In genomic region chr9:121059286-121059685, GRCm38 (mm10) we compare ENCODE assay signal across 9 mouse cellular contexts.
DNase-seq lines count a peak whose midpoint lies in the region; ATAC-seq lines count a peak whose summit lies in the region.
"Had no signal": no experiment of that assay in that cellular context is flagged by ENCODE, and none has a peak within 500 bp of the region (broad histone marks: within the 10 kb centered on the region; RNA-seq: fewer than 3 reads in every experiment).

No protein-coding gene starts in this region.

- H3K27ac ChIP-seq in liver, embryonic 11.5 days (ENCODE audit: low read depth, low read length), result no peak overlapping the region

- H3K27me3 ChIP-seq in liver, embryonic 11.5 days (replicated peaks; ENCODE audit: control insufficient read depth, insufficient read depth, low read length), result no peaks in the 10 kb centered on the region
- H3K27me3 ChIP-seq in splenic B cell, adult 2 months (ENCODE audit: control insufficient read depth, insufficient read depth, low read length, poor library complexity, severe bottlenecking), result no peaks in the 10 kb centered on the region

- H3K36me3 ChIP-seq in liver, embryonic 11.5 days (ENCODE audit: control insufficient read depth, insufficient read depth, low read length), result no peaks in the 10 kb centered on the region
- H3K36me3 ChIP-seq in splenic B cell, adult 2 months (ENCODE audit: control insufficient read depth, insufficient read depth, low read length, poor library complexity, severe bottlenecking), result no peaks in the 10 kb centered on the region
- H3K36me3 ChIP-seq: limb, embryonic 12.5 days had no signal

- no peak overlapping the region for H3K9ac ChIP-seq in liver, embryonic 11.5 days (ENCODE audit: low read depth, low read length)
- H3K9ac ChIP-seq: limb, embryonic 12.5 days had no signal

- no peaks in the 10 kb centered on the region; the same call in 1 of the 2 replicates for H3K4me1 ChIP-seq in liver, embryonic 11.5 days (replicated peaks; ENCODE audit: control insufficient read depth, insufficient read depth, low read length)

- ATAC-seq in liver, embryonic 11.5 days (replicated peaks; ENCODE audit: low FRiP score), result 0 out of 2 replicates have a peak, but pooled peaks have one; percentile 36

- no peak overlapping the region for H3K4me3 ChIP-seq in liver, embryonic 11.5 days (ENCODE audit: low read depth, low read length)
- H3K4me3 ChIP-seq: limb, embryonic 12.5 days had no signal

- H3K9me3 ChIP-seq in liver, embryonic 11.5 days (ENCODE audit: control insufficient read depth, low read length), result no peaks in the 10 kb centered on the region
- H3K9me3 ChIP-seq: limb, embryonic 12.5 days had no signal

- peak; percentile 12 to 33 for DNase-seq in adrenal gland, postnatal 36 days
- no peak for DNase-seq in adrenal gland, adult 8-10 months
- no peak for DNase-seq in liver, embryonic 11.5 days (ENCODE audit: low spot score)
- no peak for DNase-seq in liver
- peak; percentile 55 for DNase-seq in embryo, embryonic 10.5 days (ENCODE audit: low spot score)
- peak; percentile 14 for DNase-seq in splenic B cell, adult 2 months (ENCODE audit: low read depth, low spot score)
- DNase-seq in cerebellum, postnatal 14 days, result no peak
- no peak for DNase-seq in spleen, adult 18-20 months

- H3K4me2 ChIP-seq in liver, embryonic 11.5 days, result no peak overlapping the region
- H3K4me2 ChIP-seq: limb, embryonic 12.5 days had no signal

- WGBS in liver, embryonic 11.5 days, result 91% methylated on average over 3 of the region's 3 CpGs

Comparison
In these comparisons a context has a peak if more than half of its experiments do, and no peak if none do; other contexts are left out.
1. DNase-seq: peak in adrenal gland, postnatal 36 days (2 of 2), embryo, embryonic 10.5 days (single experiment) and splenic B cell, adult 2 months (single experiment); none in adrenal gland, adult 8-10 months (single experiment), liver, embryonic 11.5 days (single experiment), liver (single experiment), cerebellum, postnatal 14 days (0 of 2) and spleen, adult 18-20 months (0 of 2).